Mouse (Mus musculus) liver, embryonic 15.5 days (tissue): Measurements from ENCODE around the gene Slf1. TPM values are rescaled to one million over a fixed set of nuclear protein-coding genes. Genes with fewer than 3 reads are reported as not detected.

Source experiments
- polyA plus RNA-seq: library from polyadenylated mRNA; unstranded; fragments of >200 nt; fragmentation: Nextera tagmentation; extraction: Ambion mirVana; gene quantifications from 2 replicates; pipeline ENCODE4 v1.2.1, GENCODE M21; 2015

The Slf1 gene
- polyA plus RNA-seq, 1 experiment from 2014 or later: 13.5 TPM

Other genes starting within 250 kb of the Slf1 start
- gene 2210408I21Rik, start 67 bp upstream of the Slf1 start, polyA plus RNA-seq: 1.3 and 1.8 TPM in 2 replicates